Mouse (Mus musculus): ENCODE measurements around the gene Secisbp2l.

GRCm38 (mm10) chr2:125723408-125724085, 59.1 kb downstream of the Secisbp2l start:
- TF ChIP-seq CTCF (IDR thresholded peaks at IDR 0.05; ENCODE audit: insufficient read depth, low read depth, low read length) (no peak), POLR2A (IDR thresholded peaks at IDR 0.05; ENCODE audit: insufficient read depth, low read depth, low read length) (no peak)
